Mouse (Mus musculus) kidney, adult 2 months (tissue): ENCODE measurements at regions not wholly inside any gene's neighbourhood (a gene's known extent, or its start where the extent isn't known, plus 50 kb on each side); places are given as distances from the start of the nearest gene placed in this dataset.
A peak's percentile ranks its signal among the peaks of the same experiment; 100 is the strongest.

Experiments
- DNase-seq: peaks from one replicate; pipeline ENCODE4 v3.0.0; 2021
- H3K27ac ChIP-seq: fragments of 200-500 bp; 2 replicates; pipeline ENCODE4 v1.5.1; 2012; ENCODE audit warnings: low read depth, low read length, control low read depth, inconsistent platforms; ENCODE audit not compliant: insufficient read depth
- H3K27me3 ChIP-seq: fragments of 200-500 bp; replicated peaks from 2 replicates; pipeline ENCODE4 v1.6.1; 2012; ENCODE audit warnings: mild to moderate bottlenecking, moderate library complexity, low read length, inconsistent platforms; ENCODE audit not compliant: control insufficient read depth, insufficient read depth
- H3K36me3 ChIP-seq: fragments of 200-500 bp; 2 replicates; pipeline ENCODE4 v1.6.1; 2012; ENCODE audit warnings: mild to moderate bottlenecking, moderate library complexity, low read length, inconsistent platforms; ENCODE audit not compliant: control insufficient read depth, insufficient read depth
- H3K4me1 ChIP-seq: fragments of 200-500 bp; 2 replicates; pipeline ENCODE4 v1.6.1; 2011; ENCODE audit warnings: low read length; ENCODE audit not compliant: control insufficient read depth, insufficient read depth
- H3K4me3 ChIP-seq: fragments of 200-500 bp; 2 replicates; pipeline ENCODE4 v1.5.1; 2011; ENCODE audit warnings: mild to moderate bottlenecking, low read depth, low read length, control low read depth; ENCODE audit not compliant: insufficient read depth
- CTCF ChIP-seq: fragments of 200-500 bp; conservative IDR thresholded peaks from 2 replicates; pipeline ENCODE4 v1.5.1; 2011; ENCODE audit warnings: low read depth, mild to moderate bottlenecking, control low read depth, low read length, moderate library complexity, mixed read lengths; ENCODE audit not compliant: insufficient read depth, insufficient read length
- POLR2A ChIP-seq: fragments of 200-500 bp; IDR thresholded peaks from one replicate; pipeline ENCODE4 v1.6.1; 2011; ENCODE audit warnings: low read depth, low read length, control low read depth
- WGBS: fragments of 180-500 bp; shearing (Covaris S2); methylation state at CpG from one replicate; pipeline ENCODE4 v1.1.7; 2018; 5-methylcytosine and 5-hydroxymethylcytosine counted together

- Histone ChIP-seq H3K27ac (no peak overlapping the region), H3K4me3 (no peak overlapping the region), H3K4me1 (no peaks in the 10 kb centered on the region), H3K36me3 (no peaks in the 10 kb centered on the region), H3K27me3 (no peaks in the 10 kb centered on the region)
- TF ChIP-seq POLR2A = no peak
- TF ChIP-seq CTCF = no peak
- DNase-seq = no peak
- 94% methylated on average over 1 of the region's 1 CpGs for WGBS
These were observed 105.8 kb downstream of the Wscd1 start for GRCm38 (mm10) chr11:71855557-71855956.

- WGBS = 89% methylated on average over 3 of the region's 3 CpGs
- DNase-seq = no peak
- H3K27ac ChIP-seq = no peak overlapping the region
- H3K4me1 ChIP-seq = no peaks in the 10 kb centered on the region
- H3K4me3 ChIP-seq = no peak overlapping the region
- TF ChIP-seq CTCF (no peak), POLR2A (no peak)
- H3K36me3 ChIP-seq = no peaks in the 10 kb centered on the region
- no peaks in the 10 kb centered on the region for H3K27me3 ChIP-seq
These were observed 105.3 kb downstream of the Wscd1 start for GRCm38 (mm10) chr11:71855058-71855457.

DNA sequence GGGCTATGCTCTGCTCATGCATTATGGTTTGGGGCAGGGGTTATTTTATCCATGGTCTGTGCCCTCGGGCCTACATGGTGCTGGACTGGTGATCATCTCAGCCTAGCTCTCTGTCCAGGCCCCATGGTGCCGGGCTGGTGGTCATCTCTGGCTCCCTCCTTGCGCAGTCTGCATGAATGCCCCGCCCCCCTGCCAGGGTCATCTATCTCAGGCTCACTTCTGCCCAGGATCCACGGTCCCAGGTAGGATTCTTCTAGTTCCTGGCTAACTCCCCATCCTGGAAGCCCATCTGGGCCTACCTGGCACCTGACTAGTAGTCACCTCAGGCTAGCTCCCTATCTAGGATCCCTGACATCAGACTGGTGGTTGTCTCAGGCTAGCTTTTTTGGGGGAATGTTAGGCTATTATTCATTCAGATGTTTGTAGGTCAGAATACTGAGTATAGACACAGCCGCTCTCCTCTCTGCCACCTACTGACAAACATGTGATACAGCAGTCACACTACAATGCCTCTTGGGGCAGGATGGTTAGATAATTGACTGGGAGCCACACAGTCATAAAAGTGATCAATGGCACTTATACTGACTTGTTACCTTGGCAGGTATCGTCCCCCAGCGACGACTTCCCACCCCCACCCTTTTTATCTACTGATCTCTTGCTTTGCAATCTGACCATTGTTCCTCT lies 98.1 kb downstream of the Wscd1 start:
- DNase-seq = peak; percentile 12
- no peaks in the 10 kb centered on the region for H3K4me1 ChIP-seq
- H3K4me3 ChIP-seq = no peak overlapping the region
- no peak overlapping the region for H3K27ac ChIP-seq
- 48% methylated on average over 9 of the region's 9 CpGs for WGBS
- H3K36me3 ChIP-seq = no peaks in the 10 kb centered on the region
- no peaks in the 10 kb centered on the region for H3K27me3 ChIP-seq
- no peak for TF ChIP-seq POLR2A
- peak; percentile 55 for TF ChIP-seq CTCF

GRCm38 (mm10) chr11:71846496-71846895 lies 96.8 kb downstream of the Wscd1 start:
- Histone ChIP-seq H3K27ac (no peak overlapping the region), H3K4me1 (no peaks in the 10 kb centered on the region), H3K27me3 (no peaks in the 10 kb centered on the region), H3K36me3 (no peaks in the 10 kb centered on the region), H3K4me3 (no peak overlapping the region)
- no peak for TF ChIP-seq POLR2A
- TF ChIP-seq CTCF = no peak
- no peak for DNase-seq
- WGBS = 56% methylated on average over 3 of the region's 3 CpGs

DNA sequence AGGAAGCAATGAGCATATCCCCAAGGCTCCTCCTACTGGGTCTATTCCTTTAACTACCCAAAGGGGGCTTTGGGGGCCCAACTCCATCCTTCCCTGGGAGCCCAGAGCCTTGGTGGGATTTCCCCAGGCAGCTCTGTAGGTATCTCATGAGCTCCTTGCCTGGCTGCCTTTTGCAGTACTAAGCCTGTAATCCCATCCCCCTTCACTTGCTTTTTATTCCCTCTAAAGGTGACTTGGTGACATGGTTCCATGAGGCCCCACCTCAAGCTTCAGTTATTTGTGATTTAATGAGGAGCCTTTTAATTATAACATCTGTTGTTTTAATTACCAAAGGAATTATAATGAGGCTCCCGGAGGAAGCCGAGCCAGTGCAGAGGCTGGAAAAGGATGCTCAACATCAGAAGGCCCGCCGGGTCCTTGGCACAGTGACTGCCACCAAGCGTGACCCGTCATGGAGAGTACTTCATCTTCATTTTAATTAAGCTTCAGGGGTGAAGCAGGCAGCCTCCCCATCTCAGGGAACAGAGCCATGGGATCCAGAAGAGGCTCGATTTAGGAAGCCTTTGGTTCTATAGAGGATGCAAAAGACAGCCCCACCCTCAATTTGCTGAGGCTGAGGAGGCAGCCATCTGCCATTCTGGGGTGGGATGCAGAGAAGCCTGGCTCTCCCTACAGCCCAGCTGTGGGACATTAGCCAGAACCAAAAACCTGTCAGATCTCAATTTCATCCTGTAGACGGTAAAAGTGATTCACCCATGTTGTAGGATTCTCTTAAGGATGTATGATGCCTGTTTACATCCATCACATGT lies 91.1 kb downstream of the Wscd1 start:
- Histone ChIP-seq H3K27me3 (no peaks in the 10 kb centered on the region), H3K4me1 (no peaks in the 10 kb centered on the region), H3K4me3 (no peak overlapping the region), H3K36me3 (no peaks in the 10 kb centered on the region), H3K27ac (no peak overlapping the region)
- WGBS = 38% methylated on average over 8 of the region's 8 CpGs
- no peak for TF ChIP-seq POLR2A
- no peak for TF ChIP-seq CTCF
- DNase-seq = no peak
